Mouse (Mus musculus): Measurements from ENCODE around the gene Rgp1. TPM values are rescaled to one million over a fixed set of nuclear protein-coding genes. Genes with fewer than 3 reads are reported as not detected.

Rgp1 gene
- polyA plus RNA-seq (2014; fragmentation: Illumina TruSeq; extraction: RNeasy Lipid Tissue Mini Kit (QIAGEN cat#74804); ENCODE audit: low read depth, low replicate concordance), result 2.8 TPM

GRCm38 (mm10) chr4:43578376-43579204 is at the start of gene Rgp1, which contains the start of gene Gba2:
Gene Rgp1, plus strand, starts transcription at chr4:43578715.
Gene Gba2, minus strand, starts transcription at chr4:43578873.

GRCm38 (mm10) chr4:43561997-43562768 is 16.3 kb upstream of the Rgp1 start, which contains the start of the genes Creb3 and Tln1:
Gene Creb3, plus strand, starts transcription at chr4:43562332.
Gene Tln1, minus strand, starts transcription at chr4:43562691.

GRCm38 (mm10) chr4:43584444-43585416 is 6.2 kb downstream of the Rgp1 start, which contains the start of gene Msmp:
Gene Msmp, minus strand, starts transcription at chr4:43584494.

GRCm38 (mm10) chr4:43631046-43631955 is 52.8 kb downstream of the Rgp1 start, which contains the start of gene Npr2:
Gene Npr2, plus strand, starts transcription at chr4:43631935.

Other genes starting within 250 kb of the Rgp1 start
- gene Rusc2, start 196.7 kb upstream of the Rgp1 start, polyA plus RNA-seq (2014; fragmentation: Illumina TruSeq; extraction: RNeasy Lipid Tissue Mini Kit (QIAGEN cat#74804); ENCODE audit: low read depth, low replicate concordance), result 1.3 TPM
- 0.35 TPM for gene Fam166b, start 149.6 kb upstream of the Rgp1 start, polyA plus RNA-seq (2014; fragmentation: Illumina TruSeq; extraction: RNeasy Lipid Tissue Mini Kit (QIAGEN cat#74804); ENCODE audit: low read depth, low replicate concordance)
- gene Tesk1, start 136.8 kb upstream of the Rgp1 start, polyA plus RNA-seq (2014; fragmentation: Illumina TruSeq; extraction: RNeasy Lipid Tissue Mini Kit (QIAGEN cat#74804); ENCODE audit: low read depth, low replicate concordance), result 13.6 TPM
- gene Cd72, start 124.1 kb upstream of the Rgp1 start, polyA plus RNA-seq (2014; fragmentation: Illumina TruSeq; extraction: RNeasy Lipid Tissue Mini Kit (QIAGEN cat#74804); ENCODE audit: low read depth, low replicate concordance), result 0.14 TPM
- gene Sit1, start 95.0 kb upstream of the Rgp1 start, polyA plus RNA-seq (2014; fragmentation: Illumina TruSeq; extraction: RNeasy Lipid Tissue Mini Kit (QIAGEN cat#74804); ENCODE audit: low read depth, low replicate concordance), result not detected
- gene Ccdc107, start 85.8 kb upstream of the Rgp1 start, polyA plus RNA-seq (2014; fragmentation: Illumina TruSeq; extraction: RNeasy Lipid Tissue Mini Kit (QIAGEN cat#74804); ENCODE audit: low read depth, low replicate concordance), result 2.4 TPM
- 5.1 TPM for gene Arhgef39, start 79.0 kb upstream of the Rgp1 start, polyA plus RNA-seq (2014; fragmentation: Illumina TruSeq; extraction: RNeasy Lipid Tissue Mini Kit (QIAGEN cat#74804); ENCODE audit: low read depth, low replicate concordance)
- not detected for gene Car9, start 71.7 kb upstream of the Rgp1 start, polyA plus RNA-seq (2014; fragmentation: Illumina TruSeq; extraction: RNeasy Lipid Tissue Mini Kit (QIAGEN cat#74804); ENCODE audit: low read depth, low replicate concordance)
- gene Tpm2, start 55.0 kb upstream of the Rgp1 start, polyA plus RNA-seq (2014; fragmentation: Illumina TruSeq; extraction: RNeasy Lipid Tissue Mini Kit (QIAGEN cat#74804); ENCODE audit: low read depth, low replicate concordance), result 2.8 TPM
- gene Creb3, start 16.4 kb upstream of the Rgp1 start, polyA plus RNA-seq (2014; fragmentation: Illumina TruSeq; extraction: RNeasy Lipid Tissue Mini Kit (QIAGEN cat#74804); ENCODE audit: low read depth, low replicate concordance), result 12.2 TPM
- gene Tln1, start 16.0 kb upstream of the Rgp1 start, polyA plus RNA-seq (2014; fragmentation: Illumina TruSeq; extraction: RNeasy Lipid Tissue Mini Kit (QIAGEN cat#74804); ENCODE audit: low read depth, low replicate concordance), result 39.2 TPM
- 8.7 TPM for gene Gba2, start 158 bp downstream of the Rgp1 start, polyA plus RNA-seq (2014; fragmentation: Illumina TruSeq; extraction: RNeasy Lipid Tissue Mini Kit (QIAGEN cat#74804); ENCODE audit: low read depth, low replicate concordance)
- not detected for gene Msmp, start 5.8 kb downstream of the Rgp1 start, polyA plus RNA-seq (2014; fragmentation: Illumina TruSeq; extraction: RNeasy Lipid Tissue Mini Kit (QIAGEN cat#74804); ENCODE audit: low read depth, low replicate concordance)
- 0.94 TPM for gene Npr2, start 53.2 kb downstream of the Rgp1 start, polyA plus RNA-seq (2014; fragmentation: Illumina TruSeq; extraction: RNeasy Lipid Tissue Mini Kit (QIAGEN cat#74804); ENCODE audit: low read depth, low replicate concordance)
- 7.7 TPM for gene Spag8, start 74.9 kb downstream of the Rgp1 start, polyA plus RNA-seq (2014; fragmentation: Illumina TruSeq; extraction: RNeasy Lipid Tissue Mini Kit (QIAGEN cat#74804); ENCODE audit: low read depth, low replicate concordance)
- 0.91 TPM for gene Hint2, start 77.8 kb downstream of the Rgp1 start, polyA plus RNA-seq (2014; fragmentation: Illumina TruSeq; extraction: RNeasy Lipid Tissue Mini Kit (QIAGEN cat#74804); ENCODE audit: low read depth, low replicate concordance)
- gene Tmem8b, start 90.3 kb downstream of the Rgp1 start, polyA plus RNA-seq (2014; fragmentation: Illumina TruSeq; extraction: RNeasy Lipid Tissue Mini Kit (QIAGEN cat#74804); ENCODE audit: low read depth, low replicate concordance), result 11.4 TPM
- 179 TPM for gene Fam221b, start 90.4 kb downstream of the Rgp1 start, polyA plus RNA-seq (2014; fragmentation: Illumina TruSeq; extraction: RNeasy Lipid Tissue Mini Kit (QIAGEN cat#74804); ENCODE audit: low read depth, low replicate concordance)
- gene Olfr70, start 122.1 kb downstream of the Rgp1 start, polyA plus RNA-seq (2014; fragmentation: Illumina TruSeq; extraction: RNeasy Lipid Tissue Mini Kit (QIAGEN cat#74804); ENCODE audit: low read depth, low replicate concordance), result not detected
- gene Olfr71, start 131.5 kb downstream of the Rgp1 start, polyA plus RNA-seq (2014; fragmentation: Illumina TruSeq; extraction: RNeasy Lipid Tissue Mini Kit (QIAGEN cat#74804); ENCODE audit: low read depth, low replicate concordance), result not detected
- not detected for gene Hrct1, start 148.5 kb downstream of the Rgp1 start, polyA plus RNA-seq (2014; fragmentation: Illumina TruSeq; extraction: RNeasy Lipid Tissue Mini Kit (QIAGEN cat#74804); ENCODE audit: low read depth, low replicate concordance)
- 1.9 TPM for gene Spaar, start 151.3 kb downstream of the Rgp1 start, polyA plus RNA-seq (2014; fragmentation: Illumina TruSeq; extraction: RNeasy Lipid Tissue Mini Kit (QIAGEN cat#74804); ENCODE audit: low read depth, low replicate concordance)
- gene Olfr159, start 192.3 kb downstream of the Rgp1 start, polyA plus RNA-seq (2014; fragmentation: Illumina TruSeq; extraction: RNeasy Lipid Tissue Mini Kit (QIAGEN cat#74804); ENCODE audit: low read depth, low replicate concordance), result not detected
- not detected for gene Olfr156, start 245.2 kb downstream of the Rgp1 start, polyA plus RNA-seq (2014; fragmentation: Illumina TruSeq; extraction: RNeasy Lipid Tissue Mini Kit (QIAGEN cat#74804); ENCODE audit: low read depth, low replicate concordance)